Comparison of ENCODE assay signal across 1 mouse cellular context in the genomic region with DNA sequence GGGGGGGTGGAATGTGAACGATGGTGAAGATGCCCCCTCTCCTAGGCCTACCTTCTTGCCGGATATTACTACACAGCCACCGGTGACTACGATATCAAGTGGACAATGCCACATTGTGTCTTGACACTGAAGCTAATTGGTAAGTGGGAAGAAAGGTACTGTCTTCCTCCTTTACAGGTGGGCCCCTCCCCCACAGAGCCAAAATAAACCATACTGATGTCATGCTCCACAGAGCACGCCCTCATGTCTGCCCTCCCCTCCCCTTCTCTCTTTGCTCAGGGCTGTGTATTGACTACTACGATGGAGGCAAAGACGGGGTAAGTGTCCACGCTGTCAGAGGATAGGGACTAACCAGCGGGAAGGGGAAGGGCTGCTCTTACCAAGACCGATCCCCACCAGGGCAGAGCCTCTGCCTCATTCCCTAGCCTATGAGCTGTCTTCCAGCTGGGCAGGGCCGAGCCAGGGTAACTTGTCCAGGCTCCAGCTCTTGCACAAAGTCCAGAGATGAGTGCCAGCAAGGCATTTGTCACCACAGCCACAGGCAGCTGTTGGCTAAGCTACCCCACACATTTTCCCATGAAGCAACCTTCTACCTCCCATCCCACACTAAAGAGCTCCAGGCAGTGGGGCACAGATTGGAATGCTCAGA.
TF ChIP-seq lines count a peak whose summit lies in the region.

No protein-coding gene starts in this region.

TF ChIP-seq in myocyte, 11 proteins besides CTCF, POLR2A, EP300 and RAD21 (continued from another document):
- no peak for TF ChIP-seq SRF (IDR thresholded peaks at IDR 0.05; ENCODE audit: control insufficient read depth, insufficient read length, low read depth)
- peak; percentile 74 to 96 (median 81) for TF ChIP-seq MYOG (IDR thresholded peaks at IDR 0.05; ENCODE audit: control insufficient read depth in 1 of 3, insufficient read depth in 1 of 3, insufficient read length in 2 of 3, low read depth in 2 of 3)
- TF ChIP-seq USF1 (IDR thresholded peaks at IDR 0.05; ENCODE audit: low read depth) = no peak
- TF ChIP-seq E2F4 (IDR thresholded peaks at IDR 0.05; ENCODE audit: insufficient read depth) = no peak
